In the genomic region with DNA sequence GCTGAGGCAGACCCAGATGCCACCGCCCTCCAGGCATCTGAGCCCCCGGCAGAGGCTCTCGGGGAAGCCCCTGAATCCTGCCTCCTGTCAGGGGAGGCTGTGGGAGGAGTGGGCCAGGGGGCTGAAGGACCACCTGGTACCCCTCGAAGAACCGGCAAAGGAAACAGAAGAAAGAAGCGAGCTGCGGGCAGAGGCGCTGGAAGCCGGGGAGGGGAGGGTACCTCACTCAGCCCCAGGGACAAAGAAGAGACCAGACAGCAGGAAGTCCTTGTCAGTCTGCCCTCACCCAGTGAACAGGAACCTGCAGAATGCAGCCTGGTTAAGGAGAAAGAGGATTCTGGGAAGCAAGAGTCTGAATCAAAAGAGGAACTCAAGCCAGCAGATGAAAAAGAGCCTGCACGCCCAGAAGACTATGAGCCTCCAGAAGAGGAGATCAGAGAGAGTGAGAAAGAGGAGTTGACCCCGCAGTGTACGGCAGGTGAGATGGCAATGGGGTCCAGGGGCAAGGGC, we compare ENCODE assay signal across 12 mouse cellular contexts. TPM values are rescaled to one million over a fixed set of nuclear protein-coding genes. Genes with fewer than 3 reads are reported as not detected.
DNase-seq lines count a peak whose midpoint lies in the region; ATAC-seq and TF ChIP-seq lines count a peak whose summit lies in the region.
"Had no signal": no experiment of that assay in that cellular context is flagged by ENCODE, and none has a peak within 500 bp of the region (broad histone marks: within the 10 kb centered on the region; RNA-seq: fewer than 3 reads in every experiment).

No protein-coding gene starts in this region.

- peak overlapping the region; percentile 56 for H3K27ac ChIP-seq in hindbrain, embryonic 10.5 days
- no peak overlapping the region for H3K27ac ChIP-seq in hindbrain, postnatal 0 days
- no peak overlapping the region for H3K27ac ChIP-seq in limb, embryonic 12.5 days

- no peak for TF ChIP-seq CTCF in hindbrain, postnatal 0 days (IDR thresholded peaks at IDR 0.05; ENCODE audit: low read depth)

- H3K27me3 ChIP-seq in hindbrain, embryonic 10.5 days (ENCODE audit: insufficient read depth, poor library complexity, severe bottlenecking) = no peaks in the 10 kb centered on the region
- H3K27me3 ChIP-seq in hindbrain, postnatal 0 days (ENCODE audit: insufficient read depth, low read length) = no peaks in the 10 kb centered on the region
- no peaks in the 10 kb centered on the region for H3K27me3 ChIP-seq in limb, embryonic 12.5 days
- H3K27me3 ChIP-seq: heart, embryonic 12.5 days had no signal

- peaks cover 72% of the 10 kb centered on the region for H3K36me3 ChIP-seq in hindbrain, embryonic 10.5 days
- peaks cover 43% of the 10 kb centered on the region for H3K36me3 ChIP-seq in hindbrain, postnatal 0 days (ENCODE audit: insufficient read depth, low read length)
- peaks cover 79% of the 10 kb centered on the region for H3K36me3 ChIP-seq in limb, embryonic 12.5 days

- peaks cover 43% of the 10 kb centered on the region for H3K4me1 ChIP-seq in hindbrain, embryonic 10.5 days (replicated peaks)
- 0 out of 2 replicates have a peak, but pooled peaks cover 4% of the 10 kb centered on the region for H3K4me1 ChIP-seq in hindbrain, postnatal 0 days (ENCODE audit: insufficient read depth, low read length)
- peaks cover 25% of the 10 kb centered on the region for H3K4me1 ChIP-seq in limb, embryonic 12.5 days (replicated peaks)

- DNase-seq in hindbrain, embryonic 10.5 days (ENCODE audit: low spot score) = no peak
- no peak for DNase-seq in hindbrain, postnatal 0 days (ENCODE audit: low spot score)
- peak; percentile 21 for DNase-seq in thymus, postnatal 25 days
- no peak for DNase-seq in thymus, postnatal 14 days
- no peak for DNase-seq in ovary, postnatal 36 days (ENCODE audit: low spot score)
- DNase-seq in urinary bladder, postnatal 4 days (ENCODE audit: low spot score in 2 of 2) = no peak
- no peak for DNase-seq in kidney, postnatal 36 days
- DNase-seq: cerebellum, adult 9-10 months had no signal

- 0 out of 2 replicates have a peak overlapping the region, but pooled peaks have one; percentile 14 for H3K4me3 ChIP-seq in hindbrain, embryonic 10.5 days
- H3K4me3 ChIP-seq in hindbrain, postnatal 0 days (ENCODE audit: low read length) = no peak overlapping the region
- no peak overlapping the region for H3K4me3 ChIP-seq in limb, embryonic 12.5 days (replicated peaks)
- H3K4me3 ChIP-seq: heart, embryonic 12.5 days had no signal

- H3K4me2 ChIP-seq in hindbrain, postnatal 0 days (ENCODE audit: low read depth, low read length) = no peak overlapping the region
- no peak overlapping the region for H3K4me2 ChIP-seq in limb, embryonic 12.5 days
- H3K4me2 ChIP-seq: heart, embryonic 12.5 days had no signal

- no peak for ATAC-seq in hindbrain, postnatal 0 days
- no peak for ATAC-seq in limb, embryonic 12.5 days (ENCODE audit: insufficient number of reproducible peaks, insufficient read depth, low FRiP score, low TSS enrichment, low read depth)
- ATAC-seq: CD4-positive, CD25-positive, alpha-beta regulatory T cell, adult 4 months had no signal

- H3K9me3 ChIP-seq in hindbrain, embryonic 10.5 days = no peaks in the 10 kb centered on the region
- no peaks in the 10 kb centered on the region for H3K9me3 ChIP-seq in hindbrain, postnatal 0 days (ENCODE audit: low read length)
- no peaks in the 10 kb centered on the region for H3K9me3 ChIP-seq in limb, embryonic 12.5 days
- H3K9me3 ChIP-seq: heart, embryonic 12.5 days had no signal

- 60% methylated on average over 12 of the region's 12 CpGs for WGBS in hindbrain, embryonic 10.5 days
- 53% methylated on average over 12 of the region's 12 CpGs for WGBS in hindbrain, postnatal 0 days
- 74% methylated on average over 12 of the region's 12 CpGs for WGBS in limb, embryonic 12.5 days

- H3K9ac ChIP-seq in hindbrain, postnatal 0 days (replicated peaks; ENCODE audit: low read length) = no peak overlapping the region
- peak overlapping the region; percentile 24; the same call in 1 of the 2 replicates for H3K9ac ChIP-seq in limb, embryonic 12.5 days (replicated peaks)
- H3K9ac ChIP-seq: heart, embryonic 12.5 days had no signal

RNA-seq across cellular contexts. Expression of a gene that starts 5.0 kb away (rescaled TPM):
- polyA plus RNA-seq in hindbrain, embryonic 10.5 days (2016; fragmentation: Nextera tagmentation; extraction: Ambion mirVana) = 100 and 106 TPM in 2 replicates
- total RNA-seq in hindbrain, postnatal 0 days (2014; rRNA removed) = 113 and 124 TPM in 2 replicates
- polyA plus RNA-seq in hindbrain, postnatal 0 days (2015; fragmentation: Nextera tagmentation; extraction: Ambion mirVana) = 56.4 and 61.8 TPM in 2 replicates
- polyA plus RNA-seq in limb, embryonic 12.5 days (2016; fragmentation: Nextera tagmentation; extraction: Ambion mirVana) = 241 and 253 TPM in 2 replicates

RNA-seq across cellular contexts. Expression of a gene that starts 25.9 kb away (rescaled TPM):
- 0.80 and 1.0 TPM in 2 replicates for polyA plus RNA-seq in hindbrain, embryonic 10.5 days (2016; fragmentation: Nextera tagmentation; extraction: Ambion mirVana)
- not detected in 2 replicates for total RNA-seq in hindbrain, postnatal 0 days (2014; rRNA removed)
- polyA plus RNA-seq in hindbrain, postnatal 0 days (2015; fragmentation: Nextera tagmentation; extraction: Ambion mirVana) = 0.51 and 0.53 TPM in 2 replicates
- polyA plus RNA-seq in limb, embryonic 12.5 days (2016; fragmentation: Nextera tagmentation; extraction: Ambion mirVana) = 1.00 and 1.2 TPM in 2 replicates

RNA-seq across cellular contexts. Expression of a gene that starts 31.0 kb away (rescaled TPM):
- 74.3 and 83.6 TPM in 2 replicates for polyA plus RNA-seq in hindbrain, embryonic 10.5 days (2016; fragmentation: Nextera tagmentation; extraction: Ambion mirVana)
- 91.7 and 98.7 TPM in 2 replicates for total RNA-seq in hindbrain, postnatal 0 days (2014; rRNA removed)
- 25.8 and 31.0 TPM in 2 replicates for polyA plus RNA-seq in hindbrain, postnatal 0 days (2015; fragmentation: Nextera tagmentation; extraction: Ambion mirVana)
- 51.7 and 60.9 TPM in 2 replicates for polyA plus RNA-seq in limb, embryonic 12.5 days (2016; fragmentation: Nextera tagmentation; extraction: Ambion mirVana)

RNA-seq across cellular contexts. Expression of a gene that starts 52.7 kb away (rescaled TPM):
- not detected in 2 replicates for polyA plus RNA-seq in hindbrain, embryonic 10.5 days (2016; fragmentation: Nextera tagmentation; extraction: Ambion mirVana)
- total RNA-seq in hindbrain, postnatal 0 days (2014; rRNA removed) = not detected in 2 replicates
- polyA plus RNA-seq in hindbrain, postnatal 0 days (2015; fragmentation: Nextera tagmentation; extraction: Ambion mirVana) = not detected in 2 replicates
- not detected in 2 replicates for polyA plus RNA-seq in limb, embryonic 12.5 days (2016; fragmentation: Nextera tagmentation; extraction: Ambion mirVana)
- total RNA-seq: left cerebral cortex, postnatal 25 days had no signal
- polyA plus RNA-seq: CD4-positive, CD25-positive, alpha-beta regulatory T cell, adult 4 months; heart, embryonic 12.5 days had no signal
